Mouse (Mus musculus) heart, adult 2 months (tissue): ENCODE measurements around the gene Afdn.

Experiments used
- CTCF ChIP-seq: fragments of 200-600 bp; IDR thresholded peaks from 2 replicates; pipeline ENCODE4 v1.8.1; 2022; ENCODE audit warnings: antibody characterized with exemption, mild to moderate bottlenecking, moderate library complexity
- POLR2A ChIP-seq: fragments of 200-500 bp; IDR thresholded peaks from 2 replicates; pipeline ENCODE4 v1.6.1; 2011; ENCODE audit warnings: mild to moderate bottlenecking, low read depth, low read length, control low read depth; ENCODE audit not compliant: insufficient read depth

GRCm38 (mm10) chr17:13733971-13734370 is 26.4 kb upstream of the Afdn start:
- TF ChIP-seq CTCF, result no peak
- no peak for TF ChIP-seq POLR2A
